Mouse (Mus musculus): ENCODE results near the gene Prcp. TPM values are rescaled to one million over a fixed set of nuclear protein-coding genes. Genes with fewer than 3 reads are reported as not detected.

The Prcp gene
- 30.0 and 34.9 TPM in 2 replicates for polyA plus RNA-seq (2015; fragmentation: Nextera tagmentation; extraction: Ambion mirVana)

GRCm38 (mm10) chr7:92874116-92874675 lies at the start of gene Prcp, which contains the start of gene Ddias:
TSS of gene Prcp (plus strand) at chr7:92874470.
TSS of gene Ddias (minus strand) at chr7:92874247.
- Histone ChIP-seq H3K27me3 (replicated peaks; ENCODE audit: insufficient read depth, low read length) (no peaks in the 10 kb centered on the region), H3K9me3 (ENCODE audit: low read length) (no peaks in the 10 kb centered on the region), H3K4me3 (ENCODE audit: low read depth, low read length) (peak within 1 kb of the TSS; percentile 72), H3K36me3 (ENCODE audit: insufficient read depth, low read length) (no peaks in the 10 kb centered on the region), H3K4me1 (ENCODE audit: insufficient read depth, low read depth, low read length) (peaks cover 5% of the 10 kb centered on the region; the same call in 1 of the 2 replicates), H3K4me2 (replicated peaks; ENCODE audit: low read depth, low read length) (peak within 1 kb of the TSS; percentile 64), H3K9ac (replicated peaks; ENCODE audit: low read depth) (peak within 1 kb of the TSS; percentile 54), H3K27ac (ENCODE audit: low read length) (peak within 1 kb of the TSS; percentile 95)
- WGBS: 3% methylated on average over 53 of the region's 53 CpGs
- peak; percentile 89 for ATAC-seq
- TF ChIP-seq CTCF (IDR thresholded peaks at IDR 0.05) (peak; percentile 100), EP300 (IDR thresholded peaks at IDR 0.05) (no peak)
- DNase-seq (ENCODE audit: low spot score): peak; percentile 96

DNA sequence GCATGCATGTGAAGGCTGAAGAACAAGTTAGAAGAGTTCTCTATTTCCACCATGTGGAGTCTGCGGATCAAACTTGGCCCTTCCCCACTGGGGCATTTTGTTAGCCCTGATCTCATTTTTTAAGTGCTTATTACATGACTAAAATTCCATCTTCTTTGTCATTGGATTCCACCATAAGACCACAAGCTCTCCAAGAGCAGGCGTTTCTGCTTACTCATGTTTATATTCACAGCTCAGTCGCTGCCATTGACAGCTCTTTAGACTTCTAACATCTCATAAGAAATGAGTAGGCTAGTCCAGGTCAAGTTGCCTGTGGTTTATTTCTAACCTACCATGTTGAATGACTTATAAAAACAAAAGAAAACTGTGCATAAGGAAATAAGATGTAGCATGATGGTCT lies 48.0 kb upstream of the Prcp start:
- H3K36me3 ChIP-seq (ENCODE audit: insufficient read depth, low read length): no peaks in the 10 kb centered on the region
- H3K4me1 ChIP-seq (ENCODE audit: insufficient read depth, low read depth, low read length): no peaks in the 10 kb centered on the region
- H3K9ac ChIP-seq (replicated peaks; ENCODE audit: low read depth): no peak overlapping the region
- H3K27ac ChIP-seq (ENCODE audit: low read length): no peak overlapping the region
- ATAC-seq: no peak
- H3K9me3 ChIP-seq (ENCODE audit: low read length): no peaks in the 10 kb centered on the region
- 76% methylated on average over 3 of the region's 3 CpGs for WGBS
- TF ChIP-seq CTCF (IDR thresholded peaks at IDR 0.05) (no peak), EP300 (IDR thresholded peaks at IDR 0.05) (no peak)
- H3K27me3 ChIP-seq (replicated peaks; ENCODE audit: insufficient read depth, low read length): no peaks in the 10 kb centered on the region
- no peak overlapping the region for H3K4me2 ChIP-seq (replicated peaks; ENCODE audit: low read depth, low read length)
- H3K4me3 ChIP-seq (ENCODE audit: low read depth, low read length): no peak overlapping the region
- DNase-seq (ENCODE audit: low spot score): no peak

DNA sequence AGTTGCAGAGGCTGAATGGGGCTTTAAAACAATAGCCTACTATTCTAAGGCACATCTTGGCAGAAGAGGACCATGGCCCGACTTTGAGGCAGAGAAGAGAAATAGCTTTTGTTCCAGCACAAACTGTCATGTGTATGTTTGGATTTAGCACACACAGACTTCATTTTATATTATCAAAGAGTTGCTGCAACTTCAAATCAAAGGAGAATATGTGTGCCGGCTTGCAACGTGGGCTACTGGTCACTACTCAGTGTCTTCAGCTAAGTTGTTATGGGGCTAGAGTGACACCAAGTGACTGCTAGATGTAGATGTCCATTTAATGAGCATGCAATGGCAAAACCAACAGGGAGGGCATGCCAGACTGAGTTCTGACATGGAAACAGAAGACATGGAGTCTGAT lies 46.3 kb upstream of the Prcp start:
- 45% methylated on average over 3 of the region's 3 CpGs for WGBS
- Histone ChIP-seq H3K4me3 (ENCODE audit: low read depth, low read length) (no peak overlapping the region), H3K36me3 (ENCODE audit: insufficient read depth, low read length) (no peaks in the 10 kb centered on the region), H3K27ac (ENCODE audit: low read length) (no peak overlapping the region), H3K27me3 (replicated peaks; ENCODE audit: insufficient read depth, low read length) (no peaks in the 10 kb centered on the region), H3K9ac (replicated peaks; ENCODE audit: low read depth) (no peak overlapping the region), H3K4me2 (replicated peaks; ENCODE audit: low read depth, low read length) (no peak overlapping the region), H3K4me1 (ENCODE audit: insufficient read depth, low read depth, low read length) (no peaks in the 10 kb centered on the region), H3K9me3 (ENCODE audit: low read length) (no peaks in the 10 kb centered on the region)
- peak; percentile 62 for ATAC-seq
- no peak for TF ChIP-seq EP300 (IDR thresholded peaks at IDR 0.05)
- peak; percentile 66 for TF ChIP-seq CTCF (IDR thresholded peaks at IDR 0.05)
- peak; percentile 47 for DNase-seq (ENCODE audit: low spot score)

- H3K9me3 ChIP-seq (ENCODE audit: low read length): no peaks in the 10 kb centered on the region
- 71% methylated on average over 6 of the region's 6 CpGs for WGBS
- TF ChIP-seq CTCF (IDR thresholded peaks at IDR 0.05) (no peak), EP300 (IDR thresholded peaks at IDR 0.05) (no peak)
- DNase-seq (ENCODE audit: low spot score): no peak
- no peaks in the 10 kb centered on the region for H3K27me3 ChIP-seq (replicated peaks; ENCODE audit: insufficient read depth, low read length)
- H3K4me1 ChIP-seq (ENCODE audit: insufficient read depth, low read depth, low read length): no peaks in the 10 kb centered on the region
- no peak for ATAC-seq
- no peak overlapping the region for H3K4me2 ChIP-seq (replicated peaks; ENCODE audit: low read depth, low read length)
- no peak overlapping the region for H3K9ac ChIP-seq (replicated peaks; ENCODE audit: low read depth)
- no peaks in the 10 kb centered on the region for H3K36me3 ChIP-seq (ENCODE audit: insufficient read depth, low read length)
- no peak overlapping the region for H3K27ac ChIP-seq (ENCODE audit: low read length)
- H3K4me3 ChIP-seq (ENCODE audit: low read depth, low read length): no peak overlapping the region
These were observed 41.9 kb upstream of the Prcp start for GRCm38 (mm10) chr7:92832395-92832794.

GRCm38 (mm10) chr7:92834391-92834790 lies 39.9 kb upstream of the Prcp start:
- DNase-seq (ENCODE audit: low spot score): no peak
- H3K9me3 ChIP-seq (ENCODE audit: low read length): no peaks in the 10 kb centered on the region
- H3K36me3 ChIP-seq (ENCODE audit: insufficient read depth, low read length): no peaks in the 10 kb centered on the region
- H3K4me2 ChIP-seq (replicated peaks; ENCODE audit: low read depth, low read length): no peak overlapping the region
- 85% methylated on average over 2 of the region's 2 CpGs for WGBS
- no peaks in the 10 kb centered on the region for H3K27me3 ChIP-seq (replicated peaks; ENCODE audit: insufficient read depth, low read length)
- ATAC-seq: no peak
- no peak for TF ChIP-seq EP300 (IDR thresholded peaks at IDR 0.05)
- TF ChIP-seq CTCF (IDR thresholded peaks at IDR 0.05): no peak
- no peak overlapping the region for H3K9ac ChIP-seq (replicated peaks; ENCODE audit: low read depth)
- no peak overlapping the region for H3K4me3 ChIP-seq (ENCODE audit: low read depth, low read length)
- H3K4me1 ChIP-seq (ENCODE audit: insufficient read depth, low read depth, low read length): no peaks in the 10 kb centered on the region
- H3K27ac ChIP-seq (ENCODE audit: low read length): no peak overlapping the region

- TF ChIP-seq CTCF (IDR thresholded peaks at IDR 0.05): no peak
- no peak for TF ChIP-seq EP300 (IDR thresholded peaks at IDR 0.05)
- Histone ChIP-seq H3K4me3 (ENCODE audit: low read depth, low read length) (no peak overlapping the region), H3K4me2 (replicated peaks; ENCODE audit: low read depth, low read length) (no peak overlapping the region), H3K36me3 (ENCODE audit: insufficient read depth, low read length) (no peaks in the 10 kb centered on the region), H3K27ac (ENCODE audit: low read length) (no peak overlapping the region), H3K9me3 (ENCODE audit: low read length) (no peaks in the 10 kb centered on the region), H3K27me3 (replicated peaks; ENCODE audit: insufficient read depth, low read length) (no peaks in the 10 kb centered on the region), H3K4me1 (ENCODE audit: insufficient read depth, low read depth, low read length) (no peaks in the 10 kb centered on the region), H3K9ac (replicated peaks; ENCODE audit: low read depth) (no peak overlapping the region)
- no peak for DNase-seq (ENCODE audit: low spot score)
- WGBS: 75% methylated on average over 3 of the region's 3 CpGs
- ATAC-seq: no peak
These were observed 37.8 kb upstream of the Prcp start for GRCm38 (mm10) chr7:92836447-92836846.

Data from lung, postnatal 0 days (tissue).